Mouse (Mus musculus): ENCODE measurements around the gene Gm5941. TPM values are rescaled to one million over a fixed set of nuclear protein-coding genes. Genes with fewer than 3 reads are reported as not detected.
"Not testable (repeated sequence)": the region's sequence is repeated elsewhere in the genome, so short reads cannot be mapped to it uniquely, and the experiment has no call there.

The Gm5941 gene
- polyA plus RNA-seq (2015; fragmentation: Nextera tagmentation; extraction: Ambion mirVana), result not detected in 2 replicates

DNA sequence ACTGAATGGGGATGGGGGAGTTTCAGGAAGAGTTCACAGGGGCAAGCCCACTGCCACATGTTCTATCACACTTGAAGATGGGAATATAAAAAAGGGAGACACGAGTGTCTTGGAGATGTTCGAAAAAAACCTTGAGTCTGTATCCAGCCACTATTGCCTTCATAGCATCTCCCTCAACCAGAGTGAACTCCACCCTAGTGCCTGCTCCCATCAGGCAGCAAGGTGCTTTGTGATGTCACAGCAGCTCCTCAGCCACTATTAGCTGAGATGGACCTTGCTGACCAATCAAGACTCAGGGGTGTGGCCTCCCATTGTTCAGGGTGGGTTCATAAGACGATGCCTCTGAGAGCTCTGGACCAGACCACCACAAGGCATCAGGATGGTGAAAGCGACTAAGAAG lies at the start of gene Gm5941:
Gene Gm5941 (plus strand): TSS at position 301 of the 400 bp plus-strand sequence.
- not testable (repeated sequence) for H3K27ac ChIP-seq; ATAC-seq (ENCODE audit: low FRiP score); H3K4me2 ChIP-seq; H3K36me3 ChIP-seq; H3K4me1 ChIP-seq (replicated peaks); H3K4me3 ChIP-seq; H3K9ac ChIP-seq; H3K9me3 ChIP-seq; H3K27me3 ChIP-seq
- WGBS, result 91% methylated on average over 4 of the region's 4 CpGs

DNA sequence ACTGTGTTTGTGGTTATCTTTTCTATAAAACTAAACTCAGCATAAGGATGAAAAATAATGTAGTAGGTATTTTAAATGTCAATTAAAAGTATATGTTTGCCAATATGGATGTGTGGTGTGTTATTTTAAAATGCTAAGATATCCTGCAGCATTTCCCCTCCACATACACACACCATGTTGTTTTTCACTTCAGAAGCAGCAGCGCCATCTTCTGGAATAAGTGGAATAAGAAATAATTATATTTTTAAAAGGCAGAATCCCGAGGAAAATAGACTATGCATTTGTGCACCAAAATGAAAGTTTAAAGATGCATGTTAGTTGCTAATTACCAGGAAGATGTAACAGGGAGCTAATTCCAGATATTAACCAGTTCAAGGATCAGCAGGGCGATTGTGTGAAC lies 29.3 kb upstream of the Gm5941 start:
- ATAC-seq (ENCODE audit: low FRiP score), result no peak

DNA sequence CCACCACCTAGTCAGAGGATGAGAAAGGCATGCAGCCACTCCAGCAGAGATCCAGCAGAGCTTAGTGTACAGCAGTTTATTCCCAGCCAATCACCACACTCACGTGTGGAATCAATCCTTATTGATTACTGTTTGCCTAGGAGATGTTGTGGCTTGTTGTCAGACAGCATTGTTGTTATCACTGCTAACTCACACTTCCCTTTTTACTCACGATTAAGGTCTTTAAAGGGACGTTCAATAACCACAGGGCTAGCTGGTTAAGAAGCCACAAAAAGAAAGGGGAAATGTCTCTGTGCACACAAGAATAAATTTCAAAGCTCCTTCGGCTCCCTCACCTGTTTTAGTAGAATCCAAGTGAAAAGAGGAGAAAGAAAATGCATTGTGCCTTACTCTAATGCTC lies 25.0 kb upstream of the Gm5941 start:
- H3K27me3 ChIP-seq, result no peaks in the 10 kb centered on the region
- H3K9ac ChIP-seq, result no peak overlapping the region
- H3K9me3 ChIP-seq, result no peaks in the 10 kb centered on the region
- WGBS, result 72% methylated on average over 4 of the region's 4 CpGs
- no peaks in the 10 kb centered on the region for H3K36me3 ChIP-seq
- H3K27ac ChIP-seq, result no peak overlapping the region
- H3K4me1 ChIP-seq (replicated peaks), result no peaks in the 10 kb centered on the region
- no peak for ATAC-seq (ENCODE audit: low FRiP score)
- H3K4me3 ChIP-seq, result no peak overlapping the region
- H3K4me2 ChIP-seq, result no peak overlapping the region

More for the DNA sequence above, 29.3 kb upstream of the Gm5941 start:
- Histone ChIP-seq H3K27me3 (no peaks in the 10 kb centered on the region), H3K4me3 (no peak overlapping the region), H3K9me3 (no peaks in the 10 kb centered on the region), H3K9ac (no peak overlapping the region), H3K27ac (no peak overlapping the region), H3K36me3 (no peaks in the 10 kb centered on the region), H3K4me1 (replicated peaks) (no peaks in the 10 kb centered on the region), H3K4me2 (no peak overlapping the region)
- WGBS, result 38% methylated on average over 3 of the region's 3 CpGs

DNA sequence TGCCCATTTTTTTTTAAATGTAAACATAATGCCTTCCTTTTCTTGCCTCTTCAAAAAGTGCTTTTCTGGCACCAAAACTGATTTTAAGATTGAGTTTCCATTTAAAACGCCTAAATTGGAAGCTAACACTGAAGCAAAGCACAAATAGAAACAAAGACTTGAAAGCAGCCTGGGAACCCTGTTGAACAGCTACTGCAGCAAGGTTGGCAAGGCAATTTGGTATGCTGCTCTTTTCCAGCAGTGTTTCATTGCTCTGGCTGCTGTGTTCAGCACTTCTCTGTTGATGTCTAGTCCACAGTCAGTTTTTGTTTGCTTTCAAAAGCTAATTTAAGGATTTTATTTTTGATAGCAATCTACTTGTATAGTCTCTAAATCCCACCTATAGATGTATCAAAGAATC lies 8.5 kb downstream of the Gm5941 start:
- Histone ChIP-seq H3K27ac (no peak overlapping the region), H3K4me1 (replicated peaks) (no peaks in the 10 kb centered on the region), H3K4me3 (no peak overlapping the region), H3K27me3 (no peaks in the 10 kb centered on the region), H3K9me3 (no peaks in the 10 kb centered on the region), H3K36me3 (no peaks in the 10 kb centered on the region), H3K4me2 (no peak overlapping the region), H3K9ac (no peak overlapping the region)
- WGBS, result 45% methylated on average over 1 of the region's 1 CpGs
- no peak for ATAC-seq (ENCODE audit: low FRiP score)

DNA sequence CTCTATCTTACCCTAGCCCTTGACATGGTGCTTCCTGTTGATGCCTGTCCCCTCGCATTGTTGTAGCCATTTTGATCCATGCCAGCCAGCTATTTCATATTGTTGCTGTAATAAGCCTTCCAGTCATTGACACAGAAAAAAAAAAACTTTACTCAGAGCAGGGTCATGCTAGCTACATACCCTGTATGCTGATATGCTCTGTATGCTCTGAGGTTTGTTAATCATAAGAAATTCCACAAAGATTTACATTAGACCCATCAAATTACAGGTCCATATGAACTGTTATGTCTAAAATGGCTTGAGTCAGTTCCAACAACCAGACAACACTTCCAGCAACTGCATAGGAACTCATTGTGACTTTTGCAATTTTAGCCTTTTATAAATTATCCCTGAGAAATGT lies 38.1 kb downstream of the Gm5941 start:
- 86% methylated on average over 1 of the region's 1 CpGs for WGBS
- no peak for ATAC-seq (ENCODE audit: low FRiP score)

More for the DNA sequence above, 38.1 kb downstream of the Gm5941 start:
- Histone ChIP-seq H3K27me3 (no peaks in the 10 kb centered on the region), H3K4me1 (replicated peaks) (no peaks in the 10 kb centered on the region), H3K9me3 (no peaks in the 10 kb centered on the region), H3K4me2 (no peak overlapping the region), H3K36me3 (no peaks in the 10 kb centered on the region), H3K27ac (no peak overlapping the region), H3K4me3 (no peak overlapping the region), H3K9ac (no peak overlapping the region)

Other genes with a start within 250 kb of the Gm5941 start
- gene Mageb18, start 109.6 kb downstream of the Gm5941 start, polyA plus RNA-seq (2015; fragmentation: Nextera tagmentation; extraction: Ambion mirVana), result 0.08 TPM in 1 of 2 replicates, not detected in the other